Comparison of ENCODE assay signal across 18 mouse cellular contexts in the genomic region with DNA sequence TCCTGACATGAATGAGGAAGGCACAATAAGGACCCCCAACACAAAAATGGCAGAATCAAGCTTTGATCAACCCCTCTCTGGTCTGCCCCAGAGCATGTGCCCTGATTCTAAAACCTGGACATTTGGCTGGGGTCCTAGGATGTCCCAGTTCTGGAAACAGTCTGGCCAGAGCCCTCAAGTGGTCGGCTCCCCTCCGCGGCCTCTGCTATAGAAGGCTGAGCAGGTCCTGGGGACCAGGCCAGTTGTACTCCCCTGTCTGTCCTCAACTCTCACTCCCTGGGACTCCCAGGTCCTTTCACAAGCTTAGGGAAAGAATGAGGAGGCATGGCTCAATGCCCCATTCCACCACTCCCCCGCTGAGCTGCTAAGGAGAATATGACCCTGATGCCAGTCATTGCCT. TPM values are rescaled to one million over a fixed set of nuclear protein-coding genes. Genes with fewer than 3 reads are reported as not detected.
DNase-seq lines count a peak whose midpoint lies in the region; ATAC-seq lines count a peak whose summit lies in the region.
"Had no signal": no experiment of that assay in that cellular context is flagged by ENCODE, and none has a peak within 500 bp of the region (broad histone marks: within the 10 kb centered on the region; RNA-seq: fewer than 3 reads in every experiment).

No protein-coding gene starts in this region.

- no peaks in the 10 kb centered on the region for H3K9me3 ChIP-seq in heart, embryonic 12.5 days (replicated peaks)
- no peaks in the 10 kb centered on the region for H3K9me3 ChIP-seq in midbrain, embryonic 14.5 days (ENCODE audit: control insufficient read depth, low read length)
- no peaks in the 10 kb centered on the region for H3K9me3 ChIP-seq in midbrain, embryonic 16.5 days (replicated peaks; ENCODE audit: control insufficient read depth, low read length, poor library complexity, severe bottlenecking)
- no peaks in the 10 kb centered on the region for H3K9me3 ChIP-seq in hindbrain, embryonic 13.5 days
- H3K9me3 ChIP-seq: liver, embryonic 12.5 days had no signal

- no peak overlapping the region for H3K27ac ChIP-seq in heart, embryonic 12.5 days (ENCODE audit: poor library complexity, severe bottlenecking)
- H3K27ac ChIP-seq in midbrain, embryonic 14.5 days (replicated peaks; ENCODE audit: low read depth, low read length): no peak overlapping the region
- no peak overlapping the region for H3K27ac ChIP-seq in midbrain, embryonic 16.5 days (ENCODE audit: low read length)
- H3K27ac ChIP-seq in hindbrain, embryonic 13.5 days: no peak overlapping the region
- H3K27ac ChIP-seq: liver, embryonic 12.5 days had no signal

- H3K9ac ChIP-seq in heart, embryonic 12.5 days: no peak overlapping the region
- H3K9ac ChIP-seq in midbrain, embryonic 14.5 days (replicated peaks; ENCODE audit: low read length): no peak overlapping the region
- no peak overlapping the region for H3K9ac ChIP-seq in midbrain, embryonic 16.5 days (ENCODE audit: low read depth, low read length)
- H3K9ac ChIP-seq in hindbrain, embryonic 13.5 days: no peak overlapping the region

- H3K27me3 ChIP-seq in heart, embryonic 12.5 days (replicated peaks): peaks cover 97% of the 10 kb centered on the region
- H3K27me3 ChIP-seq in midbrain, embryonic 14.5 days (ENCODE audit: control insufficient read depth, insufficient read depth, low read length): peaks cover 67% of the 10 kb centered on the region
- peaks cover 64% of the 10 kb centered on the region for H3K27me3 ChIP-seq in midbrain, embryonic 16.5 days (ENCODE audit: control insufficient read depth, insufficient read depth, low read depth, low read length)
- peaks cover 91% of the 10 kb centered on the region for H3K27me3 ChIP-seq in hindbrain, embryonic 13.5 days

- ATAC-seq in heart, embryonic 12.5 days (ENCODE audit: insufficient number of reproducible peaks, low FRiP score): no peak
- no peak for ATAC-seq in midbrain, embryonic 14.5 days (ENCODE audit: low FRiP score, low TSS enrichment)
- no peak for ATAC-seq in midbrain, embryonic 16.5 days
- ATAC-seq in hindbrain, embryonic 13.5 days (ENCODE audit: low FRiP score): no peak
- ATAC-seq: inflammation-experienced regulatory T-cells, adult 6 months; liver, embryonic 12.5 days had no signal

- no peaks in the 10 kb centered on the region for H3K36me3 ChIP-seq in heart, embryonic 12.5 days
- no peaks in the 10 kb centered on the region for H3K36me3 ChIP-seq in midbrain, embryonic 14.5 days (ENCODE audit: control insufficient read depth, insufficient read depth, low read length)
- H3K36me3 ChIP-seq in midbrain, embryonic 16.5 days (ENCODE audit: control insufficient read depth, insufficient read depth, low read length): no peaks in the 10 kb centered on the region
- H3K36me3 ChIP-seq in hindbrain, embryonic 13.5 days: no peaks in the 10 kb centered on the region
- H3K36me3 ChIP-seq: liver, embryonic 12.5 days had no signal

- WGBS in heart, embryonic 12.5 days: 14% methylated on average over 4 of the region's 4 CpGs
- WGBS in midbrain, embryonic 14.5 days: 10% methylated on average over 4 of the region's 4 CpGs
- WGBS in midbrain, embryonic 16.5 days: 5% methylated on average over 4 of the region's 4 CpGs
- WGBS in hindbrain, embryonic 13.5 days: 15% methylated on average over 4 of the region's 4 CpGs

- DNase-seq in heart, adult 11 months: no peak
- no peak for DNase-seq in midbrain, embryonic 14.5 days
- peak; percentile 29 to 37 for DNase-seq in cerebellum, postnatal 36 days
- DNase-seq in testis, postnatal 10 days (ENCODE audit: low spot score): peak; percentile 55
- no peak for DNase-seq in left cerebral cortex, postnatal 4 days
- DNase-seq: kidney, postnatal 14 days; lung, postnatal 10 days; thymus, adult 18-20 months had no signal

- intact Hi-C loops in left cerebral cortex, postnatal 4 days (cut with DNase I): no loop called here

- peak overlapping the region; percentile 42; the same call in 1 of the 2 replicates for H3K4me3 ChIP-seq in heart, embryonic 12.5 days
- H3K4me3 ChIP-seq in midbrain, embryonic 14.5 days (replicated peaks; ENCODE audit: low read depth, low read length): no peak overlapping the region
- no peak overlapping the region for H3K4me3 ChIP-seq in midbrain, embryonic 16.5 days (ENCODE audit: low read depth, low read length)
- no peak overlapping the region for H3K4me3 ChIP-seq in hindbrain, embryonic 13.5 days
- H3K4me3 ChIP-seq: erythroblast, embryonic 14.5 days had no signal

- H3K4me1 ChIP-seq in heart, embryonic 12.5 days (replicated peaks): peaks cover 44% of the 10 kb centered on the region
- H3K4me1 ChIP-seq in midbrain, embryonic 14.5 days (ENCODE audit: control insufficient read depth, insufficient read depth, low read length): 0 out of 2 replicates have a peak, but pooled peaks cover 19% of the 10 kb centered on the region
- H3K4me1 ChIP-seq in midbrain, embryonic 16.5 days (ENCODE audit: control insufficient read depth, insufficient read depth, low read length): peaks cover 20% of the 10 kb centered on the region
- H3K4me1 ChIP-seq in hindbrain, embryonic 13.5 days (replicated peaks): peaks cover 45% of the 10 kb centered on the region

- no peak overlapping the region; the same call in 1 of the 2 replicates for H3K4me2 ChIP-seq in heart, embryonic 12.5 days
- H3K4me2 ChIP-seq in midbrain, embryonic 14.5 days (ENCODE audit: low read length): peak overlapping the region; percentile 65; the same call in 1 of the 2 replicates
- H3K4me2 ChIP-seq in midbrain, embryonic 16.5 days (ENCODE audit: low read length): no peak overlapping the region; the same call in 1 of the 2 replicates
- no peak overlapping the region; the same call in 1 of the 2 replicates for H3K4me2 ChIP-seq in hindbrain, embryonic 13.5 days

RNA-seq across cellular contexts. Expression of a gene that starts 0.6 kb away (rescaled TPM):
- polyA plus RNA-seq in heart, embryonic 12.5 days (2016; fragmentation: Nextera tagmentation; extraction: Ambion mirVana): 0.19 and 0.35 TPM in 2 replicates
- polyA plus RNA-seq in midbrain, embryonic 14.5 days (2014; fragmentation: Nextera tagmentation; extraction: Ambion mirVana): 0.70 and 1.5 TPM in 2 replicates
- polyA plus RNA-seq in midbrain, embryonic 16.5 days (2015; fragmentation: Nextera tagmentation; extraction: Ambion mirVana): 0.77 and 1.0 TPM in 2 replicates
- 1 to 10 TPM; 1.5 to 2.0 TPM for total RNA-seq in left cerebral cortex, postnatal 4 days (2021)
- 0.93 and 1.8 TPM in 2 replicates for polyA plus RNA-seq in hindbrain, embryonic 13.5 days (2015; fragmentation: Nextera tagmentation; extraction: Ambion mirVana)
- polyA plus RNA-seq: inflammation-experienced regulatory T-cells, adult 6 months had no signal

RNA-seq across cellular contexts. Expression of a gene that starts 10.9 kb away (rescaled TPM):
- 0.09 TPM in 1 of 2 replicates, not detected in the other for polyA plus RNA-seq in heart, embryonic 12.5 days (2016; fragmentation: Nextera tagmentation; extraction: Ambion mirVana)
- polyA plus RNA-seq in midbrain, embryonic 14.5 days (2014; fragmentation: Nextera tagmentation; extraction: Ambion mirVana): 0.19 TPM in 1 of 2 replicates, not detected in the other
- 0.14 TPM in 1 of 2 replicates, not detected in the other for polyA plus RNA-seq in midbrain, embryonic 16.5 days (2015; fragmentation: Nextera tagmentation; extraction: Ambion mirVana)
- total RNA-seq in left cerebral cortex, postnatal 4 days (2021): 1 to 10 TPM in 1 of 2 experiments, under 1 TPM in 1; 0.46 to 1.1 TPM
- polyA plus RNA-seq in hindbrain, embryonic 13.5 days (2015; fragmentation: Nextera tagmentation; extraction: Ambion mirVana): not detected in 2 replicates
- polyA plus RNA-seq: heart, postnatal 0 days had no signal

RNA-seq across cellular contexts. Expression of a gene that starts 31.3 kb away (rescaled TPM):
- 57.9 and 67.0 TPM in 2 replicates for polyA plus RNA-seq in heart, embryonic 12.5 days (2016; fragmentation: Nextera tagmentation; extraction: Ambion mirVana)
- polyA plus RNA-seq in midbrain, embryonic 14.5 days (2014; fragmentation: Nextera tagmentation; extraction: Ambion mirVana): 13.9 and 23.2 TPM in 2 replicates
- polyA plus RNA-seq in midbrain, embryonic 16.5 days (2015; fragmentation: Nextera tagmentation; extraction: Ambion mirVana): 12.7 and 13.9 TPM in 2 replicates
- 1 to 10 TPM; 6.5 to 6.9 TPM for total RNA-seq in left cerebral cortex, postnatal 4 days (2021)
- 20.0 and 22.0 TPM in 2 replicates for polyA plus RNA-seq in hindbrain, embryonic 13.5 days (2015; fragmentation: Nextera tagmentation; extraction: Ambion mirVana)

RNA-seq across cellular contexts. Expression of a gene that starts 39.0 kb away (rescaled TPM):
- not detected in 2 replicates for polyA plus RNA-seq in heart, embryonic 12.5 days (2016; fragmentation: Nextera tagmentation; extraction: Ambion mirVana)
- 12.2 and 47.6 TPM in 2 replicates for polyA plus RNA-seq in midbrain, embryonic 14.5 days (2014; fragmentation: Nextera tagmentation; extraction: Ambion mirVana)
- polyA plus RNA-seq in midbrain, embryonic 16.5 days (2015; fragmentation: Nextera tagmentation; extraction: Ambion mirVana): 21.0 and 21.7 TPM in 2 replicates
- 10 to 100 TPM; 70.9 to 77.4 TPM for total RNA-seq in left cerebral cortex, postnatal 4 days (2021)
- polyA plus RNA-seq in hindbrain, embryonic 13.5 days (2015; fragmentation: Nextera tagmentation; extraction: Ambion mirVana): 8.9 and 9.2 TPM in 2 replicates
- total RNA-seq: common myeloid progenitor, adult 5-6 weeks had no signal
- polyA plus RNA-seq: C2C12; erythroblast, embryonic 14.5 days; gonadal fat pad, adult 2 months; heart, postnatal 0 days; inflammation-experienced regulatory T-cells, adult 6 months; liver, embryonic 12.5 days had no signal

Comparison
In these comparisons a context has a peak if more than half of its experiments do, and no peak if none do; other contexts are left out.
1. DNase-seq: peak in cerebellum, postnatal 36 days (2 of 2) and testis, postnatal 10 days (single experiment); none in heart, adult 11 months (single experiment), midbrain, embryonic 14.5 days (single experiment) and left cerebral cortex, postnatal 4 days (single experiment).